In the genomic region with DNA sequence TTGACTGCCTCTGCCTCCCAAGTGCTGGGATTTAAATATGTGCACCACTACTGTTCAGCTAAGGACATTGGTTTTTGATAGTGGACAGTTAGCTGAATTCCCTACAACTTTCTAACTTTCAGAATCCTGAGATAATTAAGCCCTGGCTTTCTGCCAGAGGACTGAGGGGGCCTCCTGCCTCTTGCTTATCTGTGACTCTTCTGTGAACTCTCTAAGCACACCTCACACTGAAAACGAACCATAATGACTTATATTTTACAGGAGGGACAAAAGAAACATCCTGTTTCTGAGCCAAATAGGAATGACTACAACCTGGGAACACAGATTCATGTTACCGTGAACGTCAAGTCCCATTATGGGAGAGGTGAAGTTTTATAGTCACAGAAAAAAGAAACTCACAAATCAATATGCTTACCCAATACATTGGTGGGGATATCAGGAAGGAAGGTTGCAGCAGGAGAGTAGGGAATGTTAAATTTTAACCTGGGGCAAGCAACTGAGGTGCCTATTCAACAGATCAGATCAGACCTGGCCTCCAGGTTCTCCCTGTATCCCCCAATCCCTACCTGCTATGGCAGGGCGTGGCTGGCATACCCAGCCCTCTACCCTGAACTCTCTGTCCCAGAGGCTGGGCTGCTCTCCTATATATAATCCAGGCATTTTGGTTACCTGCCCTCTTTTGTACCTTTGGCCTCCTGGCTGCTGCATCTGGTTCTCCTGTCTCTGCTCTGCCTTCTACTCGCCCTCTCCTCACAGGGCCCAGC, we compare ENCODE assay signal across 13 mouse cellular contexts. TPM values are rescaled to one million over a fixed set of nuclear protein-coding genes. Genes with fewer than 3 reads are reported as not detected.
"Had no signal": no experiment of that assay in that cellular context is flagged by ENCODE, and none has a peak within 500 bp of the region (broad histone marks: within the 10 kb centered on the region; RNA-seq: fewer than 3 reads in every experiment).

No protein-coding gene starts in this region.

RNA-seq across cellular contexts. Expression of a gene that starts 1.1 kb away (rescaled TPM):
- polyA plus RNA-seq: lung, embryonic 14.5 days; midbrain, embryonic 10.5 days; midbrain, embryonic 12.5 days; midbrain, embryonic 14.5 days; midbrain, embryonic 16.5 days; myocyte; neural tube, embryonic 11.5 days; neural tube, embryonic 13.5 days; neural tube, embryonic 15.5 days; small intestine, adult 2 months; thymus, adult 2 months; urinary bladder, adult 2 months had no signal

RNA-seq across cellular contexts. Expression of a gene that starts 34.1 kb away (rescaled TPM):
- polyA plus RNA-seq: liver, adult 2 months; midbrain, embryonic 10.5 days; midbrain, embryonic 12.5 days; midbrain, embryonic 14.5 days; midbrain, embryonic 16.5 days; neural tube, embryonic 11.5 days; neural tube, embryonic 13.5 days; neural tube, embryonic 15.5 days; small intestine, adult 2 months; thymus, adult 2 months had no signal

RNA-seq across cellular contexts. Expression of a gene that starts 41.3 kb away (rescaled TPM):
- polyA plus RNA-seq: myocyte had no signal
